Mouse (Mus musculus) embryonic facial prominence, embryonic 12.5 days (tissue): ENCODE measurements around the gene Qpctl. TPM values are rescaled to one million over a fixed set of nuclear protein-coding genes. Genes with fewer than 3 reads are reported as not detected.

ENCODE experiments used
- ATAC-seq: fragments of 200-750 bp; cut with Nextera tagmentation; 2 replicates; pipeline ENCODE4 v1.8.0; 2017; ENCODE audit not compliant: insufficient number of reproducible peaks, insufficient read depth, low FRiP score, low TSS enrichment
- H3K27ac ChIP-seq: fragments of 300-500 bp; sonication (generic); 2 replicates; pipeline ENCODE4 v1.5.1; 2016; ENCODE audit warnings: mild to moderate bottlenecking
- H3K27me3 ChIP-seq: fragments of 300-500 bp; sonication (generic); 2 replicates; pipeline ENCODE4 v1.6.1; 2016; ENCODE audit warnings: mild to moderate bottlenecking, moderate library complexity
- H3K36me3 ChIP-seq: fragments of 300-500 bp; sonication (generic); 2 replicates; pipeline ENCODE4 v1.6.1; 2016; ENCODE audit warnings: mild to moderate bottlenecking
- H3K4me1 ChIP-seq: fragments of 300-500 bp; sonication (generic); 2 replicates; pipeline ENCODE4 v1.6.1; 2016
- H3K4me2 ChIP-seq: fragments of 300-500 bp; sonication (generic); replicated peaks from 2 replicates; pipeline ENCODE4 v1.6.1; 2016; ENCODE audit warnings: mild to moderate bottlenecking, moderate library complexity
- H3K4me3 ChIP-seq: fragments of 300-500 bp; sonication (generic); 2 replicates; pipeline ENCODE4 v1.5.1; 2016; ENCODE audit warnings: mild to moderate bottlenecking
- H3K9ac ChIP-seq: fragments of 300-500 bp; sonication (generic); 2 replicates; pipeline ENCODE4 v1.6.1; 2016; ENCODE audit warnings: mild to moderate bottlenecking, moderate library complexity
- H3K9me3 ChIP-seq: fragments of 300-500 bp; sonication (generic); 2 replicates; pipeline ENCODE4 v1.6.1; 2016; ENCODE audit warnings: mild to moderate bottlenecking, moderate library complexity
- whole genome bisulfite sequencing: fragments of 180-500 bp; shearing (Covaris S2); methylation state at CpG from one replicate; pipeline ENCODE4 v1.1.7; 2016; 5-methylcytosine and 5-hydroxymethylcytosine counted together
- polyA plus RNA-seq: library from polyadenylated mRNA; unstranded; fragments of >200 nt; fragmentation: Nextera tagmentation; extraction: Ambion mirVana; gene quantifications from 2 replicates; pipeline ENCODE4 v1.2.1, GENCODE M21; 2016

Gene Qpctl
- polyA plus RNA-seq, 1 experiment from 2014 or later = 17.4 TPM

GRCm38 (mm10) chr7:19177216-19177615 lies 28.1 kb upstream of the Qpctl start:
- Histone ChIP-seq H3K27ac (no peak overlapping the region), H3K4me3 (no peak overlapping the region), H3K9ac (no peak overlapping the region), H3K4me2 (no peak overlapping the region), H3K36me3 (no peaks in the 10 kb centered on the region), H3K9me3 (peaks cover 10% of the 10 kb centered on the region; the same call in 1 of the 2 replicates), H3K27me3 (peaks cover 61% of the 10 kb centered on the region), H3K4me1 (peaks cover 26% of the 10 kb centered on the region)
- no peak for ATAC-seq
- WGBS = 67% methylated on average over 7 of the region's 7 CpGs

- Histone ChIP-seq H3K9ac (peak overlapping the region; percentile 43), H3K4me3 (peak overlapping the region; percentile 39), H3K4me1 (peaks cover 22% of the 10 kb centered on the region), H3K27me3 (peaks cover 61% of the 10 kb centered on the region), H3K27ac (no peak overlapping the region), H3K4me2 (peak overlapping the region; percentile 61), H3K36me3 (no peaks in the 10 kb centered on the region), H3K9me3 (peaks cover 10% of the 10 kb centered on the region; the same call in 1 of the 2 replicates)
- 0 out of 2 replicates have a peak, but pooled peaks have one; percentile 0 for ATAC-seq
- 8% methylated on average over 20 of the region's 21 CpGs for WGBS
Observed at GRCm38 (mm10) chr7:19176516-19176947, 27.4 kb upstream of the Qpctl start.

GRCm38 (mm10) chr7:19175708-19176515 lies 26.8 kb upstream of the Qpctl start, which contains the start of gene Eml2:
Gene Eml2 (plus strand): TSS chr7:19176421.
- Histone ChIP-seq H3K27ac (no peak within 1 kb of the TSS), H3K27me3 (peaks cover 60% of the 10 kb centered on the region), H3K4me3 (peak within 1 kb of the TSS; percentile 39), H3K36me3 (no peaks in the 10 kb centered on the region), H3K4me1 (peaks cover 21% of the 10 kb centered on the region), H3K9me3 (peaks cover 10% of the 10 kb centered on the region; the same call in 1 of the 2 replicates), H3K4me2 (peak within 1 kb of the TSS; percentile 61), H3K9ac (peak within 1 kb of the TSS; percentile 43)
- 1% methylated on average over 30 of the region's 30 CpGs for WGBS
- ATAC-seq = peak; percentile 74

- H3K36me3 ChIP-seq = no peaks in the 10 kb centered on the region
- H3K9ac ChIP-seq = peak overlapping the region; percentile 39
- ATAC-seq = no peak; the same call in 1 of the 2 replicates
- H3K9me3 ChIP-seq = 0 out of 2 replicates have a peak, but pooled peaks cover 5% of the 10 kb centered on the region
- WGBS = 5% methylated on average over 17 of the region's 17 CpGs
- H3K27ac ChIP-seq = no peak overlapping the region; the same call in 1 of the 2 replicates
- peaks cover 31% of the 10 kb centered on the region for H3K27me3 ChIP-seq
- H3K4me3 ChIP-seq = peak overlapping the region; percentile 29
- H3K4me1 ChIP-seq = peaks cover 18% of the 10 kb centered on the region
- H3K4me2 ChIP-seq = peak overlapping the region; percentile 53
Observed at GRCm38 (mm10) chr7:19172874-19173273, 23.8 kb upstream of the Qpctl start.

- H3K4me3 ChIP-seq = no peak overlapping the region
- 0 out of 2 replicates have a peak, but pooled peaks cover 5% of the 10 kb centered on the region for H3K9me3 ChIP-seq
- H3K27ac ChIP-seq = no peak overlapping the region; the same call in 1 of the 2 replicates
- H3K27me3 ChIP-seq = peaks cover 21% of the 10 kb centered on the region
- no peak overlapping the region; the same call in 1 of the 2 replicates for H3K4me2 ChIP-seq
- ATAC-seq = no peak
- WGBS = 46% methylated on average over 8 of the region's 8 CpGs
- no peaks in the 10 kb centered on the region for H3K36me3 ChIP-seq
- peaks cover 16% of the 10 kb centered on the region for H3K4me1 ChIP-seq
- no peak overlapping the region for H3K9ac ChIP-seq
Observed at GRCm38 (mm10) chr7:19171831-19172230, 22.7 kb upstream of the Qpctl start.

- 62% methylated on average over 8 of the region's 8 CpGs for WGBS
Observed at GRCm38 (mm10) chr7:19170142-19170541, 21.1 kb upstream of the Qpctl start.

GRCm38 (mm10) chr7:19169506-19169905 lies 20.4 kb upstream of the Qpctl start:
- H3K4me3 ChIP-seq = no peak overlapping the region
- no peaks in the 10 kb centered on the region for H3K9me3 ChIP-seq
- H3K27ac ChIP-seq = no peak overlapping the region
- WGBS = 64% methylated on average over 10 of the region's 10 CpGs
- no peak for ATAC-seq
- H3K36me3 ChIP-seq = no peaks in the 10 kb centered on the region
- H3K27me3 ChIP-seq = peaks cover 15% of the 10 kb centered on the region
- H3K4me1 ChIP-seq = peaks cover 12% of the 10 kb centered on the region; the same call in 1 of the 2 replicates
- H3K9ac ChIP-seq = no peak overlapping the region
- no peak overlapping the region for H3K4me2 ChIP-seq

More at GRCm38 (mm10) chr7:19170142-19170541, 21.1 kb upstream of the Qpctl start:
- peaks cover 14% of the 10 kb centered on the region for H3K27me3 ChIP-seq
- H3K9ac ChIP-seq = no peak overlapping the region
- no peak overlapping the region for H3K4me2 ChIP-seq
- H3K4me1 ChIP-seq = 0 out of 2 replicates have a peak, but pooled peaks cover 10% of the 10 kb centered on the region
- no peaks in the 10 kb centered on the region for H3K9me3 ChIP-seq
- no peaks in the 10 kb centered on the region for H3K36me3 ChIP-seq
- no peak for ATAC-seq
- no peak overlapping the region for H3K4me3 ChIP-seq
- H3K27ac ChIP-seq = no peak overlapping the region

GRCm38 (mm10) chr7:19166990-19167389 lies 17.9 kb upstream of the Qpctl start:
- H3K4me2 ChIP-seq = no peak overlapping the region
- H3K36me3 ChIP-seq = no peaks in the 10 kb centered on the region
- H3K4me3 ChIP-seq = no peak overlapping the region
- H3K27me3 ChIP-seq = peaks cover 27% of the 10 kb centered on the region
- no peak overlapping the region for H3K27ac ChIP-seq
- H3K4me1 ChIP-seq = peaks cover 8% of the 10 kb centered on the region
- ATAC-seq = no peak
- 86% methylated on average over 3 of the region's 3 CpGs for WGBS
- no peaks in the 10 kb centered on the region for H3K9me3 ChIP-seq
- no peak overlapping the region for H3K9ac ChIP-seq

GRCm38 (mm10) chr7:19165656-19166423 lies 16.7 kb upstream of the Qpctl start, which contains the start of gene Gipr:
Gene Gipr (minus strand): TSS chr7:19166127.
- Histone ChIP-seq H3K4me2 (peak within 1 kb of the TSS; percentile 36; the same call in 1 of the 2 replicates), H3K9me3 (no peaks in the 10 kb centered on the region), H3K27me3 (peaks cover 27% of the 10 kb centered on the region), H3K36me3 (no peaks in the 10 kb centered on the region), H3K9ac (no peak within 1 kb of the TSS), H3K27ac (no peak within 1 kb of the TSS), H3K4me1 (peaks cover 7% of the 10 kb centered on the region), H3K4me3 (no peak within 1 kb of the TSS)
- no peak for ATAC-seq
- 10% methylated on average over 14 of the region's 14 CpGs for WGBS

GRCm38 (mm10) chr7:19164978-19165377 lies 15.9 kb upstream of the Qpctl start:
- Histone ChIP-seq H3K9ac (no peak overlapping the region), H3K27ac (no peak overlapping the region), H3K36me3 (no peaks in the 10 kb centered on the region), H3K9me3 (no peaks in the 10 kb centered on the region), H3K4me3 (no peak overlapping the region), H3K4me1 (peaks cover 12% of the 10 kb centered on the region), H3K27me3 (peaks cover 32% of the 10 kb centered on the region), H3K4me2 (peak overlapping the region; percentile 36; the same call in 1 of the 2 replicates)
- WGBS = 2% methylated on average over 13 of the region's 13 CpGs
- no peak for ATAC-seq

GRCm38 (mm10) chr7:19164189-19164588 lies 15.1 kb upstream of the Qpctl start:
- Histone ChIP-seq H3K4me2 (peak overlapping the region; percentile 36), H3K9me3 (no peaks in the 10 kb centered on the region), H3K4me1 (peaks cover 18% of the 10 kb centered on the region), H3K9ac (no peak overlapping the region), H3K27ac (no peak overlapping the region), H3K4me3 (no peak overlapping the region), H3K27me3 (peaks cover 40% of the 10 kb centered on the region), H3K36me3 (no peaks in the 10 kb centered on the region)
- 2% methylated on average over 6 of the region's 6 CpGs for WGBS
- ATAC-seq = peak; percentile 44; the same call in 1 of the 2 replicates
